Comparison of ENCODE assay signal across 10 mouse cellular contexts in genomic region chr5:7988415-7988814, GRCm38 (mm10).
"Had no signal": no experiment of that assay in that cellular context is flagged by ENCODE, and none has a peak within 500 bp of the region (broad histone marks: within the 10 kb centered on the region; RNA-seq: fewer than 3 reads in every experiment).

No protein-coding gene starts in this region.

- ATAC-seq: midbrain, embryonic 16.5 days had no signal

- DNase-seq: kidney, adult 11 months; kidney, adult 9 months; kidney, postnatal 4 days; left cerebral cortex, postnatal 4 days; lung, adult 18-20 months; right cerebral cortex, postnatal 4 days; spleen, adult 18-20 months; thymus, adult 18-20 months; thymus, postnatal 25 days had no signal
